20 mouse cellular contexts compared by ENCODE assay signal in genomic region chr11:90044459-90044858, GRCm38 (mm10). TPM values are rescaled to one million over a fixed set of nuclear protein-coding genes. Genes with fewer than 3 reads are reported as not detected.
DNase-seq lines count a peak whose midpoint lies in the region; ATAC-seq and TF ChIP-seq lines count a peak whose summit lies in the region.
"Had no signal": no experiment of that assay in that cellular context is flagged by ENCODE, and none has a peak within 500 bp of the region (broad histone marks: within the 10 kb centered on the region; RNA-seq: fewer than 3 reads in every experiment).

No protein-coding gene starts in this region.

- peak; percentile 100 for TF ChIP-seq EP300 in lung, postnatal 0 days (IDR thresholded peaks at IDR 0.05)

- no peaks in the 10 kb centered on the region for H3K36me3 ChIP-seq in lung, postnatal 0 days (ENCODE audit: insufficient read depth, low read length)
- H3K36me3 ChIP-seq: embryonic facial prominence, embryonic 10.5 days; embryonic facial prominence, embryonic 12.5 days; forebrain, embryonic 15.5 days had no signal

- no peaks in the 10 kb centered on the region for H3K27me3 ChIP-seq in lung, postnatal 0 days (replicated peaks; ENCODE audit: insufficient read depth, low read length)
- H3K27me3 ChIP-seq: embryonic facial prominence, embryonic 12.5 days; forebrain, embryonic 13.5 days; forebrain, embryonic 15.5 days had no signal

- no peak overlapping the region for H3K4me3 ChIP-seq in lung, postnatal 0 days (ENCODE audit: low read depth, low read length)
- no peak overlapping the region for H3K4me3 ChIP-seq in lung, adult 2 months (replicated peaks; ENCODE audit: extremely low read depth, low read depth, low read length)
- H3K4me3 ChIP-seq: embryonic facial prominence, embryonic 10.5 days; embryonic facial prominence, embryonic 12.5 days; forebrain, embryonic 13.5 days; forebrain, embryonic 15.5 days had no signal

- H3K27ac ChIP-seq in lung, postnatal 0 days (ENCODE audit: low read length): peak overlapping the region; percentile 76
- H3K27ac ChIP-seq: embryonic facial prominence, embryonic 10.5 days; embryonic facial prominence, embryonic 12.5 days; forebrain, embryonic 13.5 days; forebrain, embryonic 15.5 days had no signal

- no peak overlapping the region for H3K4me2 ChIP-seq in lung, postnatal 0 days (replicated peaks; ENCODE audit: low read depth, low read length)
- H3K4me2 ChIP-seq: embryonic facial prominence, embryonic 12.5 days; forebrain, embryonic 13.5 days; forebrain, embryonic 15.5 days had no signal

- no peak for TF ChIP-seq POLR2A in lung, adult 2 months (IDR thresholded peaks at IDR 0.05; ENCODE audit: borderline replicate concordance, extremely low read depth, low read depth, low read length)

- DNase-seq in lung, postnatal 0 days (ENCODE audit: low spot score): peak; percentile 71
- DNase-seq in lung, adult 2 months: no peak
- peak; percentile 77 for DNase-seq in lung, postnatal 25 days (ENCODE audit: low spot score)
- peak; percentile 75 for DNase-seq in lung, postnatal 36 days
- no peak for DNase-seq in embryo, embryonic 11 days
- DNase-seq: adrenal gland, adult 2 months; adrenal gland, postnatal 10 days; adrenal gland, postnatal 25 days; cerebellum, adult 11 months; cerebellum, adult 18-20 months; cerebellum, adult 8-10 months; cerebellum, adult 9-11 months; cerebellum, postnatal 14 days; cerebellum, postnatal 36 days; forebrain, postnatal 0 days had no signal

- 61% methylated on average over 4 of the region's 4 CpGs for WGBS in lung, postnatal 0 days
- WGBS in lung, adult 2 months: 39% methylated on average over 4 of the region's 4 CpGs

- H3K4me1 ChIP-seq in lung, postnatal 0 days (ENCODE audit: insufficient read depth, low read depth, low read length): no peaks in the 10 kb centered on the region
- peaks cover 16% of the 10 kb centered on the region for H3K4me1 ChIP-seq in lung, adult 2 months (ENCODE audit: control insufficient read depth, insufficient read depth, low read length)
- H3K4me1 ChIP-seq: embryonic facial prominence, embryonic 12.5 days; forebrain, embryonic 13.5 days; forebrain, embryonic 15.5 days had no signal

- peak; percentile 39 for TF ChIP-seq CTCF in lung, postnatal 0 days (IDR thresholded peaks at IDR 0.05)
- no peak for TF ChIP-seq CTCF in lung, adult 2 months (IDR thresholded peaks at IDR 0.05; ENCODE audit: insufficient read depth, low read length)

- H3K9ac ChIP-seq in lung, postnatal 0 days (replicated peaks; ENCODE audit: low read depth): no peak overlapping the region
- H3K9ac ChIP-seq: embryonic facial prominence, embryonic 12.5 days; forebrain, embryonic 13.5 days; forebrain, embryonic 15.5 days; forebrain, postnatal 0 days had no signal

- ATAC-seq in lung, postnatal 0 days: peak; percentile 92
- ATAC-seq: forebrain, embryonic 13.5 days; forebrain, embryonic 15.5 days; forebrain, postnatal 0 days had no signal

- no peaks in the 10 kb centered on the region for H3K9me3 ChIP-seq in lung, postnatal 0 days (ENCODE audit: low read length)
- H3K9me3 ChIP-seq: embryonic facial prominence, embryonic 10.5 days; embryonic facial prominence, embryonic 12.5 days; forebrain, embryonic 13.5 days; forebrain, embryonic 15.5 days had no signal

RNA-seq across cellular contexts. Expression of gene Tmem100, which starts 14.3 kb away (rescaled TPM):
- 266 and 283 TPM in 2 replicates for polyA plus RNA-seq in lung, postnatal 0 days (2015; fragmentation: Nextera tagmentation; extraction: Ambion mirVana)
- polyA plus RNA-seq in lung, adult 2 months (2012; rRNA removed): 169 and 219 TPM in 2 replicates
- polyA plus RNA-seq: C2C12 had no signal

RNA-seq across cellular contexts. Expression of gene Pctp, which starts 41.8 kb away (rescaled TPM):
- 11.0 and 11.5 TPM in 2 replicates for polyA plus RNA-seq in lung, postnatal 0 days (2015; fragmentation: Nextera tagmentation; extraction: Ambion mirVana)
- polyA plus RNA-seq in lung, adult 2 months (2012; rRNA removed): 3.0 and 3.1 TPM in 2 replicates

Comparison
In these comparisons a context has a peak if more than half of its experiments do, and no peak if none do; other contexts are left out.
1. DNase-seq: peak in lung, postnatal 0 days (single experiment), lung, postnatal 25 days (single experiment) and lung, postnatal 36 days (single experiment); none in lung, adult 2 months (single experiment) and embryo, embryonic 11 days (single experiment).